Mouse (Mus musculus): ENCODE data around the gene Pou3f3.

DNA sequence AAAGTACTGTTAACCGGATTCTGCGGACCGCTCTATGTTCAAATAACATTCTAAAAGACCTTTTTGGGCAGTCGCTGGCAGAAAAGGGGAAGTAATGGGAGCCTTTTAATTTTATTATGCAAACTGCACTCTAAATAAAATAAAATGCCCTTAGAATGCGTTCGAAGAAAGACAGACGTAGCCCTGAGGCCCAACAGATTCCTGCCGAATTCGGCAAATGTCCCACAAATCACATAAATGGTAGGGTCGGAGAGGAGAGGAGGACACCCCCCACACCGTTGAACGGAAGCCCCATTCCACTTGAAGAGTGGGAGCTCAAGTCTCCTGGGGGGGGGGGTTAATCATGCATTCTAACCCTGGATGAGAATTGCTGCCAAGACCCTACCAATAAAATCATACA lies 8.3 kb upstream of the Pou3f3 start:
- TF ChIP-seq POLR2A (IDR thresholded peaks at IDR 0.05; ENCODE audit: low read depth, low read length) = no peak
- TF ChIP-seq CTCF (IDR thresholded peaks at IDR 0.05; ENCODE audit: extremely low read depth, insufficient read depth, insufficient read length, insufficient replicate concordance) = no peak

All from spleen, adult 2 months (tissue).